Mouse (Mus musculus) ES-E14 (cell line): ENCODE measurements around the gene Emc3.

Experiments
- CHD2 ChIP-seq: IDR thresholded peaks from 2 replicates; pipeline ENCODE4 v1.6.1; 2014; ENCODE audit warnings: mild to moderate bottlenecking, low read depth, low read length, inconsistent platforms
- HCFC1 ChIP-seq: IDR thresholded peaks from 2 replicates; pipeline ENCODE4 v1.6.1; 2012; ENCODE audit warnings: low read length, inconsistent platforms, borderline replicate concordance; ENCODE audit not compliant: insufficient read depth
- MAFK ChIP-seq: IDR thresholded peaks from 2 replicates; pipeline ENCODE4 v1.6.1; 2014; ENCODE audit warnings: mild to moderate bottlenecking, low read depth, low read length, inconsistent platforms; ENCODE audit not compliant: insufficient read depth
- ZC3H11A ChIP-seq: IDR thresholded peaks from 2 replicates; pipeline ENCODE4 v1.6.1; 2012; ENCODE audit warnings: low read depth, mild to moderate bottlenecking, inconsistent platforms, low read length, borderline replicate concordance
- ZNF384 ChIP-seq: IDR thresholded peaks from 2 replicates; pipeline ENCODE4 v1.6.1; 2012; ENCODE audit warnings: low read depth, low read length, inconsistent platforms

GRCm38 (mm10) chr6:113465602-113466001, 65.8 kb downstream of the Emc3 start:
- TF ChIP-seq CHD2 = no peak
- TF ChIP-seq HCFC1 = no peak
- no peak for TF ChIP-seq ZNF384
- no peak for TF ChIP-seq ZC3H11A
- no peak for TF ChIP-seq MAFK
